ENCODE assay signal across 8 mouse cellular contexts in genomic region chr4:128795596-128795995, GRCm38 (mm10). TPM values are rescaled to one million over a fixed set of nuclear protein-coding genes. Genes with fewer than 3 reads are reported as not detected.
DNase-seq lines count a peak whose midpoint lies in the region; ATAC-seq lines count a peak whose summit lies in the region.

No protein-coding gene starts in this region.

- peak; percentile 24 to 64 for DNase-seq in adrenal gland, postnatal 36 days
- DNase-seq in adrenal gland, adult 18-20 months (ENCODE audit: low spot score in 2 of 2) = no peak
- peak; percentile 55 for DNase-seq in right cerebral cortex, postnatal 4 days
- no peak for DNase-seq in right cerebral cortex, postnatal 25 days
- DNase-seq in liver = peak; percentile 62
- peak; percentile 35 for DNase-seq in thymus, postnatal 25 days
- no peak for DNase-seq in right cerebral cortex, adult 2 months (ENCODE audit: low spot score in 2 of 2)

- no peak for ATAC-seq in erythroid progenitor cell, adult 5-6 weeks (replicated peaks; ENCODE audit: low FRiP score, poor library complexity, severe bottlenecking)

RNA-seq across cellular contexts. Expression of gene Zfp362, which starts 10.2 kb away (rescaled TPM):
- 10 to 100 TPM; 26.8 TPM for total RNA-seq in adrenal gland, postnatal 36 days (2021)
- total RNA-seq in adrenal gland, adult 18-20 months (2021) = 10 to 100 TPM; 16.0 to 17.5 TPM
- total RNA-seq in erythroid progenitor cell, adult 5-6 weeks (2015; ENCODE audit: low replicate concordance) = 8.6 and 10.5 TPM in 2 replicates
- total RNA-seq in erythroid progenitor cell, adult 5-6 weeks (2017; ENCODE audit: low replicate concordance) = 0.08 and 0.26 TPM in 2 replicates

RNA-seq across cellular contexts. Expression of gene A3galt2, which starts 40.4 kb away (rescaled TPM):
- total RNA-seq in adrenal gland, postnatal 36 days (2021) = under 1 TPM; 0.16 to 0.30 TPM
- total RNA-seq in adrenal gland, adult 18-20 months (2021) = under 1 TPM; 0.17 to 0.42 TPM
- total RNA-seq in erythroid progenitor cell, adult 5-6 weeks (2015; ENCODE audit: low replicate concordance) = not detected in 2 replicates
- total RNA-seq in erythroid progenitor cell, adult 5-6 weeks (2017; ENCODE audit: low replicate concordance) = 0.08 TPM in 1 of 2 replicates, not detected in the other

Comparison
In these comparisons a context has a peak if more than half of its experiments do, and no peak if none do; other contexts are left out.
1. DNase-seq: peak in adrenal gland, postnatal 36 days (2 of 2), right cerebral cortex, postnatal 4 days (single experiment), liver (single experiment) and thymus, postnatal 25 days (single experiment); none in adrenal gland, adult 18-20 months (0 of 2), right cerebral cortex, postnatal 25 days (single experiment) and right cerebral cortex, adult 2 months (0 of 2).